Mouse (Mus musculus): Measurements from ENCODE around the gene Espn. TPM values are rescaled to one million over a fixed set of nuclear protein-coding genes. Genes with fewer than 3 reads are reported as not detected.

Gene Espn
- total RNA-seq, 1 experiment: 5.6 TPM

DNA sequence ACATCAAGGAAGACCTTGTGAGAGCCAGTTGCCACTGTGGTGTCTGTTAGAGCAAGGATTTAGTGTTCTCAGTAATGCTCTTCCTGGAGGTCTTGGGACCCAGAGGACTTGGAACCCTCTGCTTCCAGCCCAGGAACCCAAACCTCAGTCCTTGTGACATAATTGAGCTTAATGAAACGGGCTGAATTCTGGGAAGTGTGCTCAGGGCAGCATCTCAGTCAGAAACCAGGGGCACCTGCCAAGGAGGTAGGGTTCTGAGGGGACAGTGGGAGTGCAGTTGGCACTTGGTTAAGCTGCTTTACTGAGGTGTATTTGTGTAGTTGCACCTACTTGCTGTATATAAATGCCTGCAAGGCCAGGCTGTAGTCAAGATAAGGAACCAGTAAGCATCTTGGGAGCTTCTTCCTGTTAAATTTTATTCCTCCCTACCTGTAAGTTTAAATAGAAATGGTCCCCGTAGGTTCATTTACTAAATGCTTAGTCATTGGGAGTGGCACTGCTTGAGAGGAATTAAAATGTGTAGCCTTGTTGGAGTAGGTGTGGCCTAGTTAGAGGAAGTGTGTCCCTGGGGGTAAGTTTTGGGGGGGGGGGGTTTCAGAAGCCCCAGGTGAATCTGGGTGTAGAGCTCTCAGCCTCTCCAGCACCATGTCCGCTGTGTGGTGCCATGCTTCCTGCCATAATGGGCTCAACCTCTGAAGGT lies 42.5 kb upstream of the Espn start:
- DNase-seq (ENCODE audit: low read depth, low spot score): no peak
- H3K4me3 ChIP-seq (ENCODE audit: insufficient read depth in 1 of 2, low read depth in 1 of 2, low read length in 2 of 2, poor library complexity in 1 of 2, severe bottlenecking in 1 of 2): no peak overlapping the region

GRCm38 (mm10) chr4:152192569-152192968 lies 40.4 kb upstream of the Espn start:
- Histone ChIP-seq H3K4me1 (ENCODE audit: control insufficient read depth in 2 of 2, insufficient read depth in 2 of 2, low read length in 2 of 2, poor library complexity in 1 of 2) (peaks cover 10 to 21% of the 10 kb centered on the region in 2 experiments), H3K27ac (ENCODE audit: insufficient read depth, low read depth, low read length, poor library complexity, severe bottlenecking) (no peak overlapping the region), H3K36me3 (ENCODE audit: control insufficient read depth, insufficient read depth, low read length, poor library complexity, severe bottlenecking) (no peaks in the 10 kb centered on the region), H3K4me3 (ENCODE audit: insufficient read depth in 1 of 2, low read depth in 1 of 2, low read length in 2 of 2, poor library complexity in 1 of 2, severe bottlenecking in 1 of 2) (no peak overlapping the region), H3K9me3 (ENCODE audit: control insufficient read depth, insufficient read depth, low read depth, low read length) (no peaks in the 10 kb centered on the region), H3K9ac (ENCODE audit: insufficient read depth, low read depth, low read length, poor library complexity, severe bottlenecking) (no peak overlapping the region)
- no peak for DNase-seq (ENCODE audit: low read depth, low spot score)
- TF ChIP-seq HCFC1 (IDR thresholded peaks at IDR 0.05; ENCODE audit: borderline replicate concordance, insufficient read depth, low read length) (no peak), ZNF384 (IDR thresholded peaks at IDR 0.05; ENCODE audit: low read depth, low read length) (no peak), CHD2 (IDR thresholded peaks at IDR 0.05; ENCODE audit: low read depth, low read length) (no peak), MAFK (IDR thresholded peaks at IDR 0.05; ENCODE audit: insufficient read depth, low read depth, low read length) (no peak), ZC3H11A (IDR thresholded peaks at IDR 0.05; ENCODE audit: borderline replicate concordance, low read depth, low read length) (no peak)
- in situ Hi-C loops (cut with MboI; ENCODE audit: low sequenced_read_pairs in 2 of 2, unreplicated experiment in 2 of 2): no loop called here

More for the DNA sequence above, 42.5 kb upstream of the Espn start:
- peak overlapping the region; percentile 26; the same call in 1 of the 2 replicates for H3K9ac ChIP-seq (ENCODE audit: insufficient read depth, low read depth, low read length, poor library complexity, severe bottlenecking)
- no peak for TF ChIP-seq HCFC1 (IDR thresholded peaks at IDR 0.05; ENCODE audit: borderline replicate concordance, insufficient read depth, low read length)
- TF ChIP-seq MAFK (IDR thresholded peaks at IDR 0.05; ENCODE audit: insufficient read depth, low read depth, low read length): peak; percentile 56; the same call in 1 of the 2 replicates
- peaks cover 10 to 21% of the 10 kb centered on the region in 2 experiments for H3K4me1 ChIP-seq (ENCODE audit: control insufficient read depth in 2 of 2, insufficient read depth in 2 of 2, low read length in 2 of 2, poor library complexity in 1 of 2)
- in situ Hi-C loops (cut with MboI; ENCODE audit: low sequenced_read_pairs in 2 of 2, unreplicated experiment in 2 of 2): no loop called here
- H3K27ac ChIP-seq (ENCODE audit: insufficient read depth, low read depth, low read length, poor library complexity, severe bottlenecking): peak overlapping the region; percentile 71
- no peaks in the 10 kb centered on the region for H3K9me3 ChIP-seq (ENCODE audit: control insufficient read depth, insufficient read depth, low read depth, low read length)
- H3K36me3 ChIP-seq (ENCODE audit: control insufficient read depth, insufficient read depth, low read length, poor library complexity, severe bottlenecking): no peaks in the 10 kb centered on the region

DNA sequence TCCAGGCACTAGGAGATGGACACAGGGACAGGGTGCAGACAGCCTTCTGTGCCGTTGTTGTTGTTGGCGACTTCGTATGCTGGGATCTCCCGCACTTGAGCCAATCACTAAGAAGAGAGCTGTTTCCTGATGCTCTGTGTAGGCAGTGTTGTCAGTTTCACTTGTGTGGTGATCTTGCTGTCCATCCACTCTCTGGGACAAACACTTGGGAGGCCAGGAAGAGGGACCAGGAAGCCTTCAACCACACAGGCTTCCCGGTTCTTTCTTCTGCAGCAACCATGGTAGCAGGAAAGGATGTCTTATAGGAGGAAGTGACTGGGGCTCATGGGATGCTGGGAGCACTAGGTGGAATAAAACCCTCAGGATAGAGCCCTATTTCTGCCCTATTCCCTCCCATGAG lies 38.5 kb upstream of the Espn start:
- in situ Hi-C loops (cut with MboI; ENCODE audit: low sequenced_read_pairs in 2 of 2, unreplicated experiment in 2 of 2): no loop called here
- H3K4me1 ChIP-seq (ENCODE audit: control insufficient read depth in 2 of 2, insufficient read depth in 2 of 2, low read length in 2 of 2, poor library complexity in 1 of 2): peaks cover 10 to 28% of the 10 kb centered on the region in 2 experiments
- no peak for DNase-seq (ENCODE audit: low read depth, low spot score)
- H3K4me3 ChIP-seq (ENCODE audit: insufficient read depth in 1 of 2, low read depth in 1 of 2, low read length in 2 of 2, poor library complexity in 1 of 2, severe bottlenecking in 1 of 2): no peak overlapping the region
- no peak for TF ChIP-seq MAFK (IDR thresholded peaks at IDR 0.05; ENCODE audit: insufficient read depth, low read depth, low read length)
- no peak for TF ChIP-seq ZC3H11A (IDR thresholded peaks at IDR 0.05; ENCODE audit: borderline replicate concordance, low read depth, low read length)
- no peak for TF ChIP-seq CHD2 (IDR thresholded peaks at IDR 0.05; ENCODE audit: low read depth, low read length)
- TF ChIP-seq HCFC1 (IDR thresholded peaks at IDR 0.05; ENCODE audit: borderline replicate concordance, insufficient read depth, low read length): no peak
- TF ChIP-seq ZNF384 (IDR thresholded peaks at IDR 0.05; ENCODE audit: low read depth, low read length): no peak
- no peak overlapping the region for H3K9ac ChIP-seq (ENCODE audit: insufficient read depth, low read depth, low read length, poor library complexity, severe bottlenecking)
- H3K9me3 ChIP-seq (ENCODE audit: control insufficient read depth, insufficient read depth, low read depth, low read length): no peaks in the 10 kb centered on the region
- no peak overlapping the region for H3K27ac ChIP-seq (ENCODE audit: insufficient read depth, low read depth, low read length, poor library complexity, severe bottlenecking)
- no peaks in the 10 kb centered on the region for H3K36me3 ChIP-seq (ENCODE audit: control insufficient read depth, insufficient read depth, low read length, poor library complexity, severe bottlenecking)

DNA sequence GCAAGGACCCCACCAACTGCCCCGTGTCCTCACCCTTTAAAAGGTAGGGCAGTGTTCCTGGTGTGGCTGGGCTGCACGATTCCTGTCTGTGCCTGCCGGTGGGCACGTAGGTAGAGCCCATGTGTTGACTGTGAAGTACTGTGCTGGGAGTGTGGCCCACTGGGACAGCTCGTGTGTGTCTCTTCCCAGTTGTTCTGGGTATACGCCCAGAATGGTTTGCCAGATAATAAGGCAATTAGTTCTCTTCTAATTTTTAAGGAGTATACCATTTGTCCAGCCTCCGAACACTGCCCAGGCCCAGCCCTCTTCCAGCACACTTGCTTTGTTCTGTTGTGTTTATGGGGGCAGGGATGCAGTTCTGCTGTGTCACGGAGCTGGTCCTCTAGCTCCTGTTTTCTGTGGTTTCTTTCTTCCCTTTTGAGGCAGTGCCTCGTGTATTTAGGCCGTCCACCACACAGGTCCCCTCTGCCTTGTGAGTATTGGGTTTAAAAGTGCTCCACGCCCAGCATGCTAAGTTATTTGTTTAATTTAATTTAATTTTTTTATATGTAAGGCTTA lies 38.0 kb upstream of the Espn start:
- Histone ChIP-seq H3K9ac (ENCODE audit: insufficient read depth, low read depth, low read length, poor library complexity, severe bottlenecking) (no peak overlapping the region), H3K4me1 (ENCODE audit: control insufficient read depth in 2 of 2, insufficient read depth in 2 of 2, low read length in 2 of 2, poor library complexity in 1 of 2) (peaks cover 9 to 25% of the 10 kb centered on the region in 2 experiments), H3K4me3 (ENCODE audit: insufficient read depth in 1 of 2, low read depth in 1 of 2, low read length in 2 of 2, poor library complexity in 1 of 2, severe bottlenecking in 1 of 2) (no peak overlapping the region), H3K9me3 (ENCODE audit: control insufficient read depth, insufficient read depth, low read depth, low read length) (no peaks in the 10 kb centered on the region), H3K27ac (ENCODE audit: insufficient read depth, low read depth, low read length, poor library complexity, severe bottlenecking) (no peak overlapping the region), H3K36me3 (ENCODE audit: control insufficient read depth, insufficient read depth, low read length, poor library complexity, severe bottlenecking) (no peaks in the 10 kb centered on the region)
- in situ Hi-C loops (cut with MboI; ENCODE audit: low sequenced_read_pairs in 2 of 2, unreplicated experiment in 2 of 2): no loop called here
- DNase-seq (ENCODE audit: low read depth, low spot score): no peak
- TF ChIP-seq ZC3H11A (IDR thresholded peaks at IDR 0.05; ENCODE audit: borderline replicate concordance, low read depth, low read length): no peak
- TF ChIP-seq MAFK (IDR thresholded peaks at IDR 0.05; ENCODE audit: insufficient read depth, low read depth, low read length): no peak
- TF ChIP-seq HCFC1 (IDR thresholded peaks at IDR 0.05; ENCODE audit: borderline replicate concordance, insufficient read depth, low read length): no peak
- TF ChIP-seq CHD2 (IDR thresholded peaks at IDR 0.05; ENCODE audit: low read depth, low read length): no peak
- no peak for TF ChIP-seq ZNF384 (IDR thresholded peaks at IDR 0.05; ENCODE audit: low read depth, low read length)
